ENCODE assay signal across 8 mouse cellular contexts in the genomic region with DNA sequence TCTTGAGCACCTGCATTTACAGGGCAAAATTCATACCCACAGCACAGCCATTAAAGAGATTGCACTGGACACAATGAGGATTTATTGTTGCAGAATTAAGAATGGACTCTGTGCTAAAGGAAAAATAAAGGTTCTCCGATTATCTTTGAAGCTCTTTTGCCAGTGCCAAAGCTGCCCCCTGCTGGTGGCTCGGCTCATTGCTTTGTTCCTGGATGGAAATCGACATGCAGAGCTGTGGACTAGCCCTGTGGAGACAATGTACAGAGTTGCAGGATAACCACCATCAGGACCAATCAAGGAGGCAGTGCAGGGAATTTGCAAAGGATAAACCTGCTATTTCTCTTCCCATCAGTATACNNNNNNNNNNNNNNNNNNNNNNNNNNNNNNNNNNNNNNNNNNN.
DNase-seq lines count a peak whose midpoint lies in the region; ATAC-seq lines count a peak whose summit lies in the region.

No protein-coding gene starts in this region.

- DNase-seq in 3T3-L1 (ENCODE audit: low read depth, low spot score) (peak; percentile 78), ZHBTc4 (ENCODE audit: low read depth, low spot score) (peak; percentile 73)
- DNase-seq in embryo, embryonic 10 days (ENCODE audit: low spot score): peak; percentile 84
- peak; percentile 73 to 93 for DNase-seq in layer of hippocampus, adult 8-10 months (ENCODE audit: low spot score in 2 of 2)
- peak; percentile 57 for DNase-seq in lung, postnatal 25 days (ENCODE audit: low spot score)
- peak; percentile 55 for DNase-seq in retina, postnatal 7 days (ENCODE audit: low read depth, low spot score)
- peak; percentile 56 to 85 for DNase-seq in urinary bladder, adult 18-20 months (ENCODE audit: low spot score in 2 of 2)

- ATAC-seq in granulocyte monocyte progenitor cell, adult 5-6 weeks (replicated peaks; ENCODE audit: poor library complexity, severe bottlenecking): peak; percentile 76

Comparison
In these comparisons a context has a peak if more than half of its experiments do, and no peak if none do; other contexts are left out.
1. Peak in every context shown above with its lines: DNase-seq and ATAC-seq.